ENCODE assay signal across 12 mouse cellular contexts in the genomic region with DNA sequence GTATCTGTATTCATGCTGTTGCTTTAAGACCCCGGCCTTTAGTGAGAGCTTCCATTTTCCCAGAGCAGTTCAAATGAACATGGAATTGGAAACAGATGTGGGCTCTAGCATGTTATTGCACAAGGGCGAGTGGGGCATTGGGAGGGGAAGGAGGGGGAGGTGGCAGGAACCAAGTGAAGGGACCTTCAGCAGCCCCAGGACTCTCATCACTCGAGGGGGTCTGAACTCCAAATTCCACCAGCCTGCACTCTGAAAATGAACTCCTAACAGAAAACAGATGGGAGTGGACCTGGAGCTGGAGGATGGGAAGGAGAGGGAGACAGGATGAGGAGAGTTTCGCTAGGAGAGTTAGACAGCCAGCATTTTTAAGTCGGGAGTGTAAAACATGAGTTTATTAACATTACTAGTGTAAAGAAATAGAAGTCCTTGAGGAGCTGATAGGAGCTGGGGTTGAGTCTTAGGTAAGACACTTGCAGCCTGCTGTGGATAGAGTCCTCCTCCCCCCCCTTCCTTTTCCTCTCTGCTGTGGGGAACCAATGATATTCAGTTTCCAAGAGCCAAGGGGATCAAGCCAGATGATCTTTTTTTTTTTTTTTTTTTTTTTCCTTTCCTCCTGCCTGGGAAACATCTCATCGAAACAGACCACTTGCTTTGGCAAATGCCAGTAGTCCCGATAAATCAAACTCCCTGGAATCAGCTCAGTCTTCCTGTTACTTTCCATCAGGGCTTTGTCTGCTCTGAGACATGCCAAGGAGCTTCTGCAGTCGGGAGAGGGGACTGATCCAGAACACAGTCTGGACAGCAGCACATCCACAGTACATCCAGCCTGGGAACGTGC.
DNase-seq lines count a peak whose midpoint lies in the region; ATAC-seq and TF ChIP-seq lines count a peak whose summit lies in the region.
"Had no signal": no experiment of that assay in that cellular context is flagged by ENCODE, and none has a peak within 500 bp of the region (broad histone marks: within the 10 kb centered on the region; RNA-seq: fewer than 3 reads in every experiment).

No protein-coding gene starts in this region.

- H3K27me3 ChIP-seq in hindbrain, embryonic 11.5 days (ENCODE audit: control insufficient read depth, insufficient read depth, low read length): no peaks in the 10 kb centered on the region
- H3K27me3 ChIP-seq in hindbrain, embryonic 13.5 days: no peaks in the 10 kb centered on the region

- H3K4me3 ChIP-seq in hindbrain, embryonic 11.5 days (ENCODE audit: low read depth, low read length): no peak overlapping the region
- no peak overlapping the region for H3K4me3 ChIP-seq in hindbrain, embryonic 13.5 days
- H3K4me3 ChIP-seq in gastrocnemius, adult 2 months: 0 out of 2 replicates have a peak overlapping the region, but pooled peaks have one; percentile 3

- ATAC-seq in hindbrain, embryonic 11.5 days (ENCODE audit: low FRiP score): no peak
- no peak for ATAC-seq in hindbrain, embryonic 13.5 days (ENCODE audit: low FRiP score)
- ATAC-seq: CD4-positive, CD25-positive, alpha-beta regulatory T cell, adult 4 months; hindbrain, postnatal 0 days had no signal

- no peak overlapping the region for H3K9ac ChIP-seq in hindbrain, embryonic 11.5 days (ENCODE audit: low read depth, low read length)
- H3K9ac ChIP-seq in hindbrain, embryonic 13.5 days: no peak overlapping the region
- H3K9ac ChIP-seq: liver, embryonic 14.5 days had no signal

- TF ChIP-seq CTCF in brain, embryonic 14.5 days (IDR thresholded peaks at IDR 0.05; ENCODE audit: borderline replicate concordance, extremely low read depth, insufficient read depth, insufficient read length): no peak
- TF ChIP-seq CTCF in gastrocnemius, adult 2 months (IDR thresholded peaks at IDR 0.05): no peak

- DNase-seq in hindbrain, embryonic 11.5 days (ENCODE audit: low spot score): peak; percentile 49
- peak; percentile 31 for DNase-seq in brain, embryonic 14.5 days (ENCODE audit: low read depth)
- peak; percentile 31 for DNase-seq in gastrocnemius, adult 2 months
- DNase-seq in kidney, postnatal 25 days: peak; percentile 16 to 38
- DNase-seq in MN1 (ENCODE audit: low spot score): no peak
- DNase-seq in retina, postnatal 1 day: no peak
- no peak for DNase-seq in frontal cortex, postnatal 36 days (ENCODE audit: low spot score in 2 of 2)
- DNase-seq: spleen, adult 18-20 months had no signal

- H3K9me3 ChIP-seq in hindbrain, embryonic 11.5 days (ENCODE audit: control insufficient read depth, low read length): no peaks in the 10 kb centered on the region
- no peaks in the 10 kb centered on the region for H3K9me3 ChIP-seq in hindbrain, embryonic 13.5 days

- H3K36me3 ChIP-seq in hindbrain, embryonic 11.5 days (ENCODE audit: control insufficient read depth, insufficient read depth, low read length): no peaks in the 10 kb centered on the region
- no peaks in the 10 kb centered on the region for H3K36me3 ChIP-seq in hindbrain, embryonic 13.5 days

- WGBS in hindbrain, embryonic 11.5 days: 51% methylated on average over 9 of the region's 9 CpGs
- 75% methylated on average over 9 of the region's 9 CpGs for WGBS in hindbrain, embryonic 13.5 days

- no peak overlapping the region for H3K4me2 ChIP-seq in hindbrain, embryonic 11.5 days (replicated peaks; ENCODE audit: low read depth, low read length)
- no peak overlapping the region for H3K4me2 ChIP-seq in hindbrain, embryonic 13.5 days

- intact Hi-C loops in gastrocnemius, adult 2 months (cut with DNase I): no loop called here

- no peak for TF ChIP-seq POLR2A in brain, embryonic 14.5 days (IDR thresholded peaks at IDR 0.05; ENCODE audit: borderline replicate concordance, extremely low read depth, insufficient read depth, insufficient read length, poor library complexity, severe bottlenecking)

- H3K4me1 ChIP-seq in hindbrain, embryonic 11.5 days (replicated peaks; ENCODE audit: control insufficient read depth, insufficient read depth, low read length): no peaks in the 10 kb centered on the region
- H3K4me1 ChIP-seq in hindbrain, embryonic 13.5 days (replicated peaks): no peaks in the 10 kb centered on the region

- H3K27ac ChIP-seq in hindbrain, embryonic 11.5 days (ENCODE audit: low read depth, low read length): no peak overlapping the region; the same call in 1 of the 2 replicates
- no peak overlapping the region for H3K27ac ChIP-seq in hindbrain, embryonic 13.5 days
- H3K27ac ChIP-seq in gastrocnemius, adult 2 months: peak overlapping the region; percentile 72
- H3K27ac ChIP-seq: hindbrain, postnatal 0 days; liver, embryonic 14.5 days had no signal

Comparison
In these comparisons a context has a peak if more than half of its experiments do, and no peak if none do; other contexts are left out.
1. DNase-seq: peak in hindbrain, embryonic 11.5 days (single experiment), brain, embryonic 14.5 days (single experiment), gastrocnemius, adult 2 months (single experiment) and kidney, postnatal 25 days (2 of 2); none in MN1 (single experiment), retina, postnatal 1 day (single experiment) and frontal cortex, postnatal 36 days (0 of 2).